Mouse (Mus musculus): ENCODE data around the gene Fam78b.

DNA sequence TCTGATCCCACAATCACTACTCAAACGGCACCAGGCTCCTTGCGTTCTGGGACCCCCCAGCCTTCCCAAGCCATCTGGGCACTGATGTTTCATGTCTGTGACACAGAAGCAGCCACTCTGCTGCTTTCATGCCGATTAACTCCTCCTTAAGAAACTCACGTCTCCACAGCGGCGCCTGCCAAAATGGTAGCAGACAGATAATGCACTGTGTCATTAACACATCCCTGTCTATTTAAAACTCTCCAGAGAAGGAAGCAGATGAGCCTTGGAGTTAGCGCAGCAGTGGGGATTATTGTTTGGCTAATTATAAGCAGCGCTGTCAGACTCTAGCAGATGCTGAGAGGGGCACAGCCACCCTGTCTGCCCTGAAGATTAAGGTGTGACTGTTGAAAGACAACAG is 118.2 kb downstream of the Fam78b start:
- TF ChIP-seq ZNF384 (IDR thresholded peaks at IDR 0.05; ENCODE audit: low read depth, low read length) (no peak), HCFC1 (IDR thresholded peaks at IDR 0.05; ENCODE audit: borderline replicate concordance, insufficient read depth, low read length) (no peak)
